Mouse (Mus musculus): ENCODE measurements at regions not wholly inside any gene's neighbourhood (a gene's known extent, or its start where the extent isn't known, plus 50 kb on each side); places are given as distances from the start of the nearest gene placed in this dataset.

GRCm38 (mm10) chr14:90810223-90810622 is 2339.0 kb upstream of the Pcdh20 start:
- TF ChIP-seq POLR2A (IDR thresholded peaks at IDR 0.05; ENCODE audit: borderline replicate concordance, extremely low read depth, insufficient read depth, insufficient read length, poor library complexity, severe bottlenecking) (no peak), CTCF (IDR thresholded peaks at IDR 0.05; ENCODE audit: borderline replicate concordance, extremely low read depth, insufficient read depth, insufficient read length) (no peak)

Data from brain, embryonic 14.5 days (tissue).